Mouse (Mus musculus): ENCODE data around the gene Bank1. TPM values are rescaled to one million over a fixed set of nuclear protein-coding genes. Genes with fewer than 3 reads are reported as not detected.

The Bank1 gene
- polyA plus RNA-seq, 1 experiment from 2014 or later: 0.12 TPM

DNA sequence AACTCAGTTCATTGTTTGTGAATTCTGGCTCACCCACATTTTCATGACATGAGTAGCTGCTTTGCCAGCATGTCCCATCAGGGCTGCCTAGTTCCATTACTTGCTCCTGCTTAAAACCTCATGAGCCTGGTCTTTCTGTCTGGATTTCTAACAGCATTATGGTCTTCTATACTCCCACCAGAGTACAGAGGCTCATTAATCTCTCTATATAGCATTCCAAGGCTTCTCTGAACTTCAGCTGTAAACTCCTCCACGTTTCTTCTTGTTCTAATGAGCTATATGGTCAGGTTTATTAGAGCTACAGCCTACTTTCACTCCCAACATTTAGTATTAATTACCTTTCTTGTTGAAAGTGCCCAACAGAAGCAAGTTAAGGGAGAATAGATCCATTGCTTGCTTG is 244.6 kb downstream of the Bank1 start:
- no peak for DNase-seq (ENCODE audit: extremely low spot score, low spot score)
- Histone ChIP-seq H3K36me3 (replicated peaks) (no peaks in the 10 kb centered on the region), H3K27ac (no peak overlapping the region), H3K27me3 (ENCODE audit: poor library complexity, severe bottlenecking) (no peaks in the 10 kb centered on the region), H3K4me1 (no peaks in the 10 kb centered on the region), H3K9me3 (no peaks in the 10 kb centered on the region), H3K4me3 (no peak overlapping the region)
- 79% methylated on average over 1 of the region's 1 CpGs for WGBS

DNA sequence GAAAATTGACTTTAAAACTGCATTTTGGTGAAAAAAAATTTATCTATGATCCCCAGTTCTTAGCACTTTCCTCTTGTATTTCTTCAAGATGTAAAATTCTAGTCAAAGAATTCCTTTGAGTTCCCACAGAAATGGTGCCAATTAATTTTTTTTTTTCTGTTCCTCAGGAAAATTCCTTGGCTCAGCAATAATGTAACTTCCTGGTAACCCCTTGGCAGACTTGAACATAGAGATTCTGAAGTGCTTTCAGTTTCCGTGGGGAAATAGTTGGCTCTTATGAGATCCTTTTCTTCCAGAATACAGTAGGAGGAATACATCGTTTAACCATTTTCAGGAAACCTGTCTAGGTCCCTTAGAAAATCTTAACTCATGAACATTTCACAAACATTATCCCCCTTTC is 247.3 kb downstream of the Bank1 start:
- Histone ChIP-seq H3K4me1 (no peaks in the 10 kb centered on the region), H3K36me3 (replicated peaks) (no peaks in the 10 kb centered on the region), H3K4me3 (no peak overlapping the region), H3K9me3 (no peaks in the 10 kb centered on the region), H3K27me3 (ENCODE audit: poor library complexity, severe bottlenecking) (no peaks in the 10 kb centered on the region), H3K27ac (no peak overlapping the region)
- no peak for DNase-seq (ENCODE audit: extremely low spot score, low spot score)
- 88% methylated on average over 2 of the region's 2 CpGs for WGBS

DNA sequence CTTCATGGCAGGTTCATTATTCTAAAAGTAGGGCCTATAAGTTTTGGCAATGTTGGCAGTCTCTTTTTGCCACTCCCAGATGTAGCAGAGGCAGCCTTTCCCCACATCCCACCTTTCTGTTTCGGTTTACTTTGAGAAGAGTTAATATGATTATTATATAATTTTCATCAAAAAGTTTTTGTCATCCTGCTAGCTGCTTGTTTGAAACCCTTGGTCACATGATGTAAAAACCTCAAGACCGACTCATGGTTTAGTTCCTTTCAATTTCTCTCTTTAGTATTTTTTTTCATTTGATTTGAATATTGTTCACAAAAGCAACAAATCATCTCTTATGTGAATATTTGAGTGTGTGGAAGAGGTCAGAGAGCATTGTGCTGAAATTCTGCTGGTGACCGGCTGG is 255.5 kb downstream of the Bank1 start:
- H3K27ac ChIP-seq: no peak overlapping the region
- no peaks in the 10 kb centered on the region for H3K36me3 ChIP-seq (replicated peaks)
- 92% methylated on average over 3 of the region's 3 CpGs for WGBS
- no peaks in the 10 kb centered on the region for H3K9me3 ChIP-seq
- H3K4me3 ChIP-seq: no peak overlapping the region
- DNase-seq (ENCODE audit: extremely low spot score, low spot score): no peak
- H3K4me1 ChIP-seq: no peaks in the 10 kb centered on the region
- no peaks in the 10 kb centered on the region for H3K27me3 ChIP-seq (ENCODE audit: poor library complexity, severe bottlenecking)

DNA sequence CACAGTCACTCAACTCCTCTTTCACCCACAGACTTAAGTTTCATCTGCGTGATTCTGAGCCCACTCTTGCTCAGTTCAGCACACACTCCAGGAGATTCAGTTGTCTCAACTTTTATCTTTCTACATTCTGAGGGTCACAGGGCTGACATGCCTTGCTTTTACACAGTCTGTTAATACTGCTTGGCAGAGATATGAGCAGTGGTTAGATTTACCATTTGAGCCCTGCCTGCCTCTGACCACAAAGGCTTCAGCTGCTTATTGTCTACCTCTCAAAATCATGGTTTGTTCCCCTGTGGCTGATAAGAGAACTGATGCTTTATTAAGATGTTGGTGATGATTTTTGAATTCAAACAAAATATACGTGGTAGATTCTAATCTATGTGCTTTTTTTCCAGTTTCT is 264.0 kb downstream of the Bank1 start:
- no peak for DNase-seq (ENCODE audit: extremely low spot score, low spot score)
- WGBS: 91% methylated on average over 2 of the region's 2 CpGs

DNA sequence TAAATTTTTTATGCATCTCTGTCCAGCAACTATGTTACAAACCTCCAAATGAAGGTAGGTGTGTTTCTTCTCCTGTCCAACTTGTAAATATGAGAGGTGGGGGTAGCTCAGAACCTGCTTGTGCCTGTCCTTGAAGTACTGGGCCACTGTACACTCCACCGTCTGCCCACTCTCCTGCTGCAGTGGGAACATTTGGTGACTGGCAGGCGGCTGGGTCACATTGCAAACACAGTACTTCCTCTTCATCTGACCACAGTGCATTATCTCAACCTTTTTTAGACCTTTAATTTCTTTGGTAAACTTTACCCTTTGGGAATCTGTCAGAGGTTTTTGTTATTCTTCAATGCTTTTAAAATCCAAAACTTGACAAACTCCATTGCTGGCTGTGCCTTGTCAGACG is 275.2 kb downstream of the Bank1 start:
- no peaks in the 10 kb centered on the region for H3K9me3 ChIP-seq
- no peak overlapping the region for H3K4me3 ChIP-seq
- WGBS: 95% methylated on average over 3 of the region's 3 CpGs
- H3K27ac ChIP-seq: no peak overlapping the region
- H3K27me3 ChIP-seq (ENCODE audit: poor library complexity, severe bottlenecking): no peaks in the 10 kb centered on the region
- no peak for DNase-seq (ENCODE audit: extremely low spot score, low spot score)
- H3K4me1 ChIP-seq: no peaks in the 10 kb centered on the region
- H3K36me3 ChIP-seq (replicated peaks): no peaks in the 10 kb centered on the region

More for the DNA sequence above, 264.0 kb downstream of the Bank1 start:
- Histone ChIP-seq H3K4me3 (no peak overlapping the region), H3K36me3 (replicated peaks) (no peaks in the 10 kb centered on the region), H3K9me3 (no peaks in the 10 kb centered on the region), H3K27ac (no peak overlapping the region), H3K4me1 (no peaks in the 10 kb centered on the region), H3K27me3 (ENCODE audit: poor library complexity, severe bottlenecking) (no peaks in the 10 kb centered on the region)

DNA sequence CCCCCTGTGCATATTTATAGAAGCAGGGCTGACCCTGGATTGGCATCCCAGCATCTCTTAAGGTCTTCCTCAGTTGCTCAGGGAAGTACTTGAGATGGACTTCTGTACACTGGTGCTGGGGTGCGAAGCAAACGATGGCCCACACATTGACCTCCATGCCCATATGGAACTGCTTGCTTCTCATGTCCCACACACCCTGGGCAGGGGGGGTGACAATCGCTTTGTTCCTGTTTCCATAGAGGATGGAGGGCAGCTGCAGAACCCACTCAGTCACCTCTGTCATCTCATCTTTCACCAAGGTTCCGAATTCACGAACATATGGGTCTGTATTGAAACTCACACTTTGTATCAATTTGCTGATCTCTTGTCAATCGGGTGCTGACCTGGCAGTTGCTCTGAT is 275.7 kb downstream of the Bank1 start:
- WGBS: 89% methylated on average over 6 of the region's 6 CpGs
- H3K27me3 ChIP-seq (ENCODE audit: poor library complexity, severe bottlenecking): no peaks in the 10 kb centered on the region
- no peak overlapping the region for H3K4me3 ChIP-seq

DNA sequence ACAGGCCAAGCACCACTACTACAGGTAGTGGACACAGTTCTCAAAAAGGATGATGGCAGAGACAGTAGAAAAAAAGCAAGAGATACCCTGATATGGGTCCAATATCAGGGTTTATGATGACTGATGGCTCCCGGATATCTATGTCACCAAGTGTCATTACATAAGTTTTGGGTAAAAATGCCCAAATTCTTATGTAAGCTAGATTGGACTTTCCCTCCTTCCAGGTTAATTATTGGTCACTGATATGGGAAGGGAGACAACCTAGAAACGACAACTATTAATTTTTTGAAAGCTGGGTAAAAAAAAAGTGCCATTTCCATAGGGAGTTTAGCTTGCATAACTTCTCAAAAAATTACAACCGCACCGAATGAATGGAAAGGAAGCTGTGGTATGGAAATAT is 277.8 kb downstream of the Bank1 start:
- 92% methylated on average over 4 of the region's 4 CpGs for WGBS
- H3K27me3 ChIP-seq (ENCODE audit: poor library complexity, severe bottlenecking): no peaks in the 10 kb centered on the region
- no peak for DNase-seq (ENCODE audit: extremely low spot score, low spot score)
- no peaks in the 10 kb centered on the region for H3K4me1 ChIP-seq
- H3K4me3 ChIP-seq: no peak overlapping the region
- H3K9me3 ChIP-seq: peaks cover 5% of the 10 kb centered on the region; the same call in 1 of the 2 replicates
- no peaks in the 10 kb centered on the region for H3K36me3 ChIP-seq (replicated peaks)
- no peak overlapping the region for H3K27ac ChIP-seq

More for the DNA sequence above, 275.7 kb downstream of the Bank1 start:
- H3K9me3 ChIP-seq: no peaks in the 10 kb centered on the region
- no peak for DNase-seq (ENCODE audit: extremely low spot score, low spot score)
- H3K36me3 ChIP-seq (replicated peaks): no peaks in the 10 kb centered on the region
- H3K27ac ChIP-seq: no peak overlapping the region
- H3K4me1 ChIP-seq: no peaks in the 10 kb centered on the region

DNA sequence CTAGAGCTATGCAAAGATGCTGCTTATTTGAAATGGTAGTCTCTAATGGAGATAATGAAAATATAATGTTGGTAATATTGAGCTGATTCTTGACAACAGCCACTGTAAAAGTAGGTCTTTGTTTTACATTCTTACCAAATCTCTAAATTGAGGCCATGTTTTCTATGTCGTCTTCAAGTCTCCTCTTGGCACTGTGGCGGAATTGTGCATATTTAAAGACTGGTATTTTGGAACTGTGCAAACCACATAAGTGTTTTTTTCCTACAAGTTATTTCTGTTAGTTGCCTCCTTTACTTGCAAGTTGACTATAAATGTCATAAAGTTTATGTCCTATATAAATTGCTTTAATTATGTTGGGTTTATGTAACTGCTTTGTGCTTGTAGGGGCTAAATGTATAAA is 280.5 kb downstream of the Bank1 start:
- Histone ChIP-seq H3K9me3 (peaks cover 5% of the 10 kb centered on the region; the same call in 1 of the 2 replicates), H3K36me3 (replicated peaks) (no peaks in the 10 kb centered on the region), H3K4me1 (no peaks in the 10 kb centered on the region), H3K27ac (no peak overlapping the region), H3K27me3 (ENCODE audit: poor library complexity, severe bottlenecking) (no peaks in the 10 kb centered on the region), H3K4me3 (no peak overlapping the region)
- WGBS: 99% methylated on average over 2 of the region's 2 CpGs
- no peak for DNase-seq (ENCODE audit: extremely low spot score, low spot score)

DNA sequence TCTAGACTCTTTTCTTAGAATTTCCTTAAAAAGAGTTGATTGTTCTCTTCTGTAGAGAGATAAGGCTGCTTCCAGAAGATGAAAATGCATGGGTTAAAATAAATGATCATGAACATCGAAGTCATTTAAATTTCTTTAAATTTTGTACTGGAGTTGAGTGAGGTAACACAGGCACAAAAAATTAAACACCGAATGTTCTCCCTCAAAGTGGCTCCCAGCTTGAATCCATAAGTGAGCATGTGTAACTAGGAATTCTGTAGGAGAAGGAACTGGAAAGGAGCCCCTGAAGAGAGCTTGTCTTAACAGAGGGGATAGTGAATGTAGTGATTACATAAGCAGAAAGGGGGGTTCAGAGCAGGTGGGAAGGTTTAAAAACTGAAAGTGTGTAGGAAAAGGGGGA is 285.8 kb downstream of the Bank1 start:
- Histone ChIP-seq H3K4me1 (peaks cover 5% of the 10 kb centered on the region; the same call in 1 of the 2 replicates), H3K4me3 (no peak overlapping the region), H3K36me3 (replicated peaks) (no peaks in the 10 kb centered on the region), H3K27ac (no peak overlapping the region), H3K9me3 (peaks cover 5% of the 10 kb centered on the region; the same call in 1 of the 2 replicates), H3K27me3 (ENCODE audit: poor library complexity, severe bottlenecking) (no peaks in the 10 kb centered on the region)
- 91% methylated on average over 2 of the region's 2 CpGs for WGBS
- no peak for DNase-seq (ENCODE audit: extremely low spot score, low spot score)

DNA sequence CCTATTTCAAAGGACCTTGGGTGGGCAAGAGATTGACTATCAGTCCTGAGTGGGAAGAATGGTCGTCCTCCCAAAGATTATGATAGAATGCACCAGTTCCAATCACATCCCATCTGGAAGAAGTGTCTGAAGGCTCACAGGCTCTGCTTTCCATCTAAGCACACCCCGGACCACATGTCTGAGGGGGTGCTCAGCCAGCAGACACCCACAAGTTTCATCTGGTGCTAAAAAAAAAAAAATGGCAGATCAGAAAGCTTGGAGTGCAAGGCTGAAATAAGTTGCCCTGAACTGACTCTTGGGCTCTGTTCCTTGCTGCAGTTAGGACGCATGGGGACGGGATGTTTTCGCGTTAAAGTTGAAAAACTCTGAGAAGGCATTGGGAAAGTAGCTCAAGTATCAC is 286.4 kb downstream of the Bank1 start:
- WGBS: 94% methylated on average over 6 of the region's 6 CpGs
- Histone ChIP-seq H3K27me3 (ENCODE audit: poor library complexity, severe bottlenecking) (no peaks in the 10 kb centered on the region), H3K9me3 (peaks cover 5% of the 10 kb centered on the region; the same call in 1 of the 2 replicates)

DNA sequence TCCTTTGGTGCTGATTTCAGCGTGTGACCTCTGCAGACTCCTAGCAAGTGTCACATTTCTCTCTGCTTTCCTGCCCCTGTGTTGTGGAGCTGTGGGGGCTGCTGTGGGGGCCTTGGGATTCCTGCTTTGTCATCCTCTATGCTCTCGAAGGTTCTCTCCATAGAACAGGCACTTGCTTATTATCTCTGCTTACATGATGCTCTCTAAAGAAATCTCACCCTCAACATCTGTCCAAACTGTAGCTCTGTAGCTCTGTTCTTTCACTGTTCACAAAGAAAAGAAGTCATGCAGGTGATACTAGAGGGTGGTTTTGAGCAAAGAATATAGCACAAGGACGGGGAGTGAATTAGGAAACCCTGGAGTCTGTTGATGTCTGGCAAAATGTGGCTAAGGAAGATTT is 288.6 kb downstream of the Bank1 start:
- 59% methylated on average over 3 of the region's 3 CpGs for WGBS
- H3K4me3 ChIP-seq: no peak overlapping the region
- no peaks in the 10 kb centered on the region for H3K9me3 ChIP-seq
- H3K27ac ChIP-seq: no peak overlapping the region
- peaks cover 5% of the 10 kb centered on the region; the same call in 1 of the 2 replicates for H3K4me1 ChIP-seq
- no peaks in the 10 kb centered on the region for H3K27me3 ChIP-seq (ENCODE audit: poor library complexity, severe bottlenecking)
- H3K36me3 ChIP-seq (replicated peaks): no peaks in the 10 kb centered on the region
- DNase-seq (ENCODE audit: extremely low spot score, low spot score): no peak

More for the DNA sequence above, 286.4 kb downstream of the Bank1 start:
- peaks cover 5% of the 10 kb centered on the region; the same call in 1 of the 2 replicates for H3K4me1 ChIP-seq
- H3K27ac ChIP-seq: no peak overlapping the region
- DNase-seq (ENCODE audit: extremely low spot score, low spot score): no peak
- H3K4me3 ChIP-seq: no peak overlapping the region
- H3K36me3 ChIP-seq (replicated peaks): no peaks in the 10 kb centered on the region

DNA sequence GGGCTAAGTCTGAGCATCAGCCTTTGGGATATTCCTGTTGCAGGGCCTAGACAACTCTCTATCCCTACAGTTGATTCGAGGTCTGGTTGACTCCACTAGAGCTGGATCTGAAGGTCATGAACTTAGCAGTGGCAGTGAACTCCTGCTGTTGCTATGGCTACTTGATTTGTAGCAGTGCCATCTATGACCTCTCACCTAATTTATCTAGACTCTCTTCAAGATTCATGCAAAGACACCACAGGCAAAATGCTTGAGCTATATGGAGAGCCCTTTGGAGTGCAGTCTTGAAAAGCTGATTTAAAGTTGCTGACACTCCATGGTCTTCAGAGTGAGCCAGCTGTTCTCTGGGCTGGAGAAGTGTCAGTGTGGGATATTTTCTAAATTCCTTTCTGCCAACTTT is 290.1 kb downstream of the Bank1 start:
- WGBS: 66% methylated on average over 1 of the region's 1 CpGs
- peaks cover 5% of the 10 kb centered on the region; the same call in 1 of the 2 replicates for H3K4me1 ChIP-seq
- no peak overlapping the region for H3K4me3 ChIP-seq
- H3K27ac ChIP-seq: no peak overlapping the region
- no peaks in the 10 kb centered on the region for H3K36me3 ChIP-seq (replicated peaks)
- no peaks in the 10 kb centered on the region for H3K9me3 ChIP-seq
- DNase-seq (ENCODE audit: extremely low spot score, low spot score): no peak
- no peaks in the 10 kb centered on the region for H3K27me3 ChIP-seq (ENCODE audit: poor library complexity, severe bottlenecking)

DNA sequence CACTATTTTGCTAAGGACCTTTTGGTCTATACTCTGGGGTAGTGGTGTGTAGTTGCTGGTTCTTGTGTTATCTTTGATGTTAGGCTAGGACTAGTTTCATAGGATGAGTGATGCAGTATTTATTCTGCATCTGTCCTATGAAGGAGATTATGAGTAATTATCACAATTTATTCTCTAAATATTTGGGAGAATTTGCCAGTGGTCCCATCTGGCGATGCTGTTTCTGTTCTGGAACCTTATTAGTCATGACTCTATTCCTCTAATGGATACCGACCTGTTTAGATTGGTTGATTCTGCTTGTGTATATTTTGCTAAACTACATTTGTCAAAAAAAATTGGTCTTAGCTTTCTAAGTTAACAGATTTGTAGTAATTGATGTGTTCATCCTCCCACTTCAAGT is 301.0 kb downstream of the Bank1 start:
- DNase-seq (ENCODE audit: extremely low spot score, low spot score): no peak
- WGBS: 94% methylated on average over 2 of the region's 2 CpGs
- H3K4me3 ChIP-seq: no peak overlapping the region
- H3K27ac ChIP-seq: no peak overlapping the region
- no peaks in the 10 kb centered on the region for H3K4me1 ChIP-seq
- H3K9me3 ChIP-seq: no peaks in the 10 kb centered on the region
- H3K27me3 ChIP-seq (ENCODE audit: poor library complexity, severe bottlenecking): no peaks in the 10 kb centered on the region
- no peaks in the 10 kb centered on the region for H3K36me3 ChIP-seq (replicated peaks)

DNA sequence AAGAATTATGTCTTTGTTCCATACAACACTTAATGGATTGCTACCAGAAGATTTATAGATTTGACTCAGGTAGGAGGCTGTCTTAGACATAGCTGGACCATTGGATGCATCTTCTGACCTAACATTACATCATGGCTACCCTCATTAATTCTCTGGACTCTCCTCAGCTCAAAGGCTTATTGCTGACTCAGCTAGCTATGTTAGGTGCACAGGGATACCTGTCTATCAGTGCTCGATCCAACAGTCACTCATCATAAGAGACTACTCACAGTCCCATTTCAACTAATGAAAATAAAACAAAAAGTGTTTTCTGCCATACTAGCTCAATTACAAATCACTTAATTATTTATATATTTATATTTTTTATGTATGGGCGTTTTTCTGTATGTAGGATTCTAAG is 308.3 kb downstream of the Bank1 start:
- Histone ChIP-seq H3K4me1 (no peaks in the 10 kb centered on the region), H3K36me3 (replicated peaks) (no peaks in the 10 kb centered on the region), H3K27me3 (ENCODE audit: poor library complexity, severe bottlenecking) (no peaks in the 10 kb centered on the region), H3K9me3 (no peaks in the 10 kb centered on the region), H3K27ac (no peak overlapping the region), H3K4me3 (no peak overlapping the region)
- DNase-seq (ENCODE audit: extremely low spot score, low spot score): no peak
- WGBS: 83% methylated on average over 2 of the region's 2 CpGs

Data from forebrain, embryonic 10.5 days (tissue).